Mouse (Mus musculus) olfactory bulb, adult 2 months (tissue): ENCODE measurements around the gene Gm45623.

Source experiments
- CTCF ChIP-seq: fragments of 200-500 bp; IDR thresholded peaks from 2 replicates; pipeline ENCODE4 v1.5.1; 2012; ENCODE audit warnings: low read depth, mild to moderate bottlenecking, low read length, moderate library complexity; ENCODE audit not compliant: insufficient read depth
- POLR2A ChIP-seq: fragments of 200-500 bp; IDR thresholded peaks from 2 replicates; pipeline ENCODE4 v1.6.1; 2012; ENCODE audit warnings: mild to moderate bottlenecking, low read depth, low read length, moderate library complexity; ENCODE audit not compliant: insufficient read depth

DNA sequence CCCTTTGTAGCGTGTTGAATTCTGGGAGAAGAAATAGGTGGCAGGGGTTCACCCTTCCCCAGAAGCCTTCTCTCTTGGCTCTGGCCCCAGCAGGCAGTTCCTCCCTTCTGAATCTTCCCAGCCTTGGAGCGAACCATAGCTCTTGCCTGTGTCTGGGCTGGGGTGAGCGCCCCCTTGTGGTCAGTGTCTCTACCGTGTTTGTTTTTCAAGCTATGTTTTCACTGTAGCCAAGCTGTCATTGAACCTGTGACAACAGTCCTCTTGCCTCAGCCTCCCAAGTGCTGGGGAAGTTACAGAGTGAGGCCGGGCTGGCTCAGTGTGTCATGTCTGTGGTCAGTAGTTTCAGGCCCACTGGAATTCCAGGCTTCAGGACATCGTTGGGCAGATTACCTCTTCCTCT is 4.9 kb upstream of the Gm45623 start:
- TF ChIP-seq CTCF, result peak; percentile 73
- no peak for TF ChIP-seq POLR2A
